8 mouse cellular contexts compared by ENCODE assay signal in the genomic region with DNA sequence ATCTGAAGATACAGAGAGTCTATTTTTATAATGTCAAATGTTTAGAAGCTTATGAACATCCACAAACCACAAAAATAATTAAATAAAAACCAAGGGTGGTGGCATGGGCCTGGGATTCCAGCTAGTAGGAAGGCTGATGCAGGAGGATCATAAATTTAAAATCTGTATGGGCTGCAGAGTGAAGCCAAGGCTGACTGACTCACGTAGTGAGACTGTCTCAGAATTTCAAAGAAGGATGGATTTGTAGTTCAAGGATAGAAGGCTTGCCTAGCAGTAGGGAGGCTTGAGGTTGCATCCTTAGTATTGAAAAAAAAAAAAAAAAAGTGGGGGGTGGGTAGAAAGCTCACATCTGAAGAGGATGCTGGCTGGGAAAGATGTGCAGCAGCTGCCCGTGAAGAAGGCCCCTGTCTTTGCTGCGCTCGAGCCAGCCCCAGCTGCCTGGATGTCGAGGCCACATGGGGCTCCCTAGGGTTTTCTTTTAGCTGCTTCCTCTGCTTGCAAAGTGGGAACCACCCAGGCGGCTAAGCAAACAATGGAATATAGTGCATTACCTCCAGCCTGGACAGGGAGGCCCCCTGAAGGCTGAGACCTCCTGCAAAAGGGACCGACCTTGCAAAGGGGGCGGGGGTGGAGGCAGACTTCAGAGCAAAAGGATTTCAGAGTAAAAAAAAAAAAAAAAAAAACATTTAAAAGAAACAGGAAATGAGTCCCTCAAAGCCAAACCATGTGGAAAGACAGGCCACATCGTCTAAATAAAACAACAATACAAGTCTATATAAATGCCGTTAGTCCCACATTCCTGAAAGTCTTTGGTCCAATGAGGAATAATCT.
A peak's percentile ranks its signal among the peaks of the same experiment; 100 is the strongest.
DNase-seq lines count a peak whose midpoint lies in the region; ATAC-seq and TF ChIP-seq lines count a peak whose summit lies in the region.

No protein-coding gene starts in this region.

- no peak overlapping the region for H3K4me3 ChIP-seq in ES-E14 (ENCODE audit: insufficient read depth in 1 of 2, low read depth in 1 of 2, low read length in 2 of 2, poor library complexity in 1 of 2, severe bottlenecking in 1 of 2)
- H3K4me3 ChIP-seq in forebrain, embryonic 14.5 days (ENCODE audit: low read depth, low read length), result no peak overlapping the region
- no peak overlapping the region for H3K4me3 ChIP-seq in hindbrain, embryonic 13.5 days
- no peak overlapping the region for H3K4me3 ChIP-seq in liver, postnatal 0 days (ENCODE audit: low read depth, low read length)

- H3K27me3 ChIP-seq in forebrain, embryonic 14.5 days (replicated peaks; ENCODE audit: control insufficient read depth, insufficient read depth, low read length), result no peaks in the 10 kb centered on the region
- no peaks in the 10 kb centered on the region for H3K27me3 ChIP-seq in hindbrain, embryonic 13.5 days
- H3K27me3 ChIP-seq in liver, postnatal 0 days (ENCODE audit: insufficient read depth, low read length), result peaks cover 8% of the 10 kb centered on the region; the same call in 1 of the 2 replicates

- H3K4me2 ChIP-seq in forebrain, embryonic 14.5 days (ENCODE audit: low read length), result no peak overlapping the region
- H3K4me2 ChIP-seq in hindbrain, embryonic 13.5 days, result no peak overlapping the region
- no peak overlapping the region for H3K4me2 ChIP-seq in liver, postnatal 0 days (ENCODE audit: low read depth, low read length)

- H3K4me1 ChIP-seq in ES-E14 (ENCODE audit: control insufficient read depth in 2 of 2, insufficient read depth in 2 of 2, low read length in 2 of 2, poor library complexity in 1 of 2), result peaks cover 5 to 21% of the 10 kb centered on the region in 2 experiments
- peaks cover 17% of the 10 kb centered on the region for H3K4me1 ChIP-seq in forebrain, embryonic 14.5 days (ENCODE audit: control insufficient read depth, insufficient read depth, low read length)
- peaks cover 41% of the 10 kb centered on the region for H3K4me1 ChIP-seq in hindbrain, embryonic 13.5 days (replicated peaks)
- H3K4me1 ChIP-seq in liver, postnatal 0 days (ENCODE audit: insufficient read depth), result peaks cover 4% of the 10 kb centered on the region; the same call in 1 of the 2 replicates

- in situ Hi-C loops in ES-E14 (cut with MboI; ENCODE audit: low sequenced_read_pairs in 2 of 2, unreplicated experiment in 2 of 2), result no loop called here

- TF ChIP-seq CTCF in liver, postnatal 0 days (IDR thresholded peaks at IDR 0.05; ENCODE audit: low read depth), result no peak

- WGBS in forebrain, embryonic 14.5 days, result 5% methylated on average over 10 of the region's 10 CpGs
- 3% methylated on average over 10 of the region's 10 CpGs for WGBS in hindbrain, embryonic 13.5 days
- WGBS in liver, postnatal 0 days (ENCODE audit: insufficient replicate concordance), result 27% methylated on average over 10 of the region's 10 CpGs

- H3K9me3 ChIP-seq in ES-E14 (ENCODE audit: control insufficient read depth, insufficient read depth, low read depth, low read length), result no peaks in the 10 kb centered on the region
- H3K9me3 ChIP-seq in forebrain, embryonic 14.5 days (replicated peaks; ENCODE audit: control insufficient read depth, low read length), result no peaks in the 10 kb centered on the region
- H3K9me3 ChIP-seq in hindbrain, embryonic 13.5 days, result no peaks in the 10 kb centered on the region
- H3K9me3 ChIP-seq in liver, postnatal 0 days (ENCODE audit: low read length), result no peaks in the 10 kb centered on the region

- no peak for ATAC-seq in forebrain, embryonic 14.5 days
- no peak for ATAC-seq in hindbrain, embryonic 13.5 days (ENCODE audit: low FRiP score)
- ATAC-seq in liver, postnatal 0 days, result no peak
- ATAC-seq in megakaryocyte, adult 5-6 weeks (ENCODE audit: poor library complexity, severe bottlenecking), result no peak

- TF ChIP-seq EP300 in liver, postnatal 0 days (IDR thresholded peaks at IDR 0.05; ENCODE audit: low read depth), result no peak

- no peaks in the 10 kb centered on the region for H3K36me3 ChIP-seq in ES-E14 (ENCODE audit: control insufficient read depth, insufficient read depth, low read length, poor library complexity, severe bottlenecking)
- H3K36me3 ChIP-seq in forebrain, embryonic 14.5 days (ENCODE audit: control insufficient read depth, insufficient read depth, low read length), result no peaks in the 10 kb centered on the region
- H3K36me3 ChIP-seq in hindbrain, embryonic 13.5 days, result no peaks in the 10 kb centered on the region
- no peaks in the 10 kb centered on the region for H3K36me3 ChIP-seq in liver, postnatal 0 days (replicated peaks; ENCODE audit: insufficient read depth, low read length)

- DNase-seq in frontal cortex, postnatal 10 days (ENCODE audit: low spot score in 2 of 2), result peak; percentile 33 to 49
- no peak for DNase-seq in frontal cortex, postnatal 25 days (ENCODE audit: low spot score in 2 of 2)
- peak; percentile 49 for DNase-seq in ES-E14 (ENCODE audit: low read depth, low spot score)
- peak; percentile 61 for DNase-seq in forebrain, embryonic 14.5 days (ENCODE audit: low spot score)
- peak; percentile 38 for DNase-seq in liver, postnatal 0 days
- DNase-seq in retina, embryonic 14.5 days (ENCODE audit: low spot score), result peak; percentile 65

- no peak overlapping the region for H3K9ac ChIP-seq in ES-E14 (ENCODE audit: insufficient read depth, low read depth, low read length, poor library complexity, severe bottlenecking)
- no peak overlapping the region for H3K9ac ChIP-seq in forebrain, embryonic 14.5 days (ENCODE audit: low read length)
- H3K9ac ChIP-seq in hindbrain, embryonic 13.5 days, result no peak overlapping the region
- H3K9ac ChIP-seq in liver, postnatal 0 days (replicated peaks), result no peak overlapping the region

- peak overlapping the region; percentile 83; the same call in 1 of the 2 replicates for H3K27ac ChIP-seq in ES-E14 (ENCODE audit: insufficient read depth, low read depth, low read length, poor library complexity, severe bottlenecking)
- no peak overlapping the region for H3K27ac ChIP-seq in forebrain, embryonic 14.5 days (ENCODE audit: low read depth, low read length)
- peak overlapping the region; percentile 74 for H3K27ac ChIP-seq in hindbrain, embryonic 13.5 days
- H3K27ac ChIP-seq in liver, postnatal 0 days (ENCODE audit: low read depth), result 0 out of 2 replicates have a peak overlapping the region, but pooled peaks have one; percentile 29

TF ChIP-seq in ES-E14, 5 proteins besides CTCF, POLR2A, EP300 and RAD21:
- TF ChIP-seq HCFC1 (IDR thresholded peaks at IDR 0.05; ENCODE audit: borderline replicate concordance, insufficient read depth, low read length), result no peak
- TF ChIP-seq ZNF384 (IDR thresholded peaks at IDR 0.05; ENCODE audit: low read depth, low read length), result peak; percentile 34
- TF ChIP-seq CHD2 (IDR thresholded peaks at IDR 0.05; ENCODE audit: low read depth, low read length), result no peak
TF ChIP-seq in ES-E14: peak in this region for 1.

Comparison
In these comparisons a context has a peak if more than half of its experiments do, and no peak if none do; other contexts are left out.
1. DNase-seq: peak in frontal cortex, postnatal 10 days (2 of 2), ES-E14 (single experiment), forebrain, embryonic 14.5 days (single experiment), liver, postnatal 0 days (single experiment) and retina, embryonic 14.5 days (single experiment); none in frontal cortex, postnatal 25 days (0 of 2).